Mouse (Mus musculus) cerebellum, adult 11 months (tissue): ENCODE results near the gene Tfb2m.
A peak's percentile ranks its signal among the peaks of the same experiment; 100 is the strongest.

Experiments used
- DNase-seq: peaks from one replicate; pipeline ENCODE4 v3.0.0; 2022

Tfb2m gene

DNA sequence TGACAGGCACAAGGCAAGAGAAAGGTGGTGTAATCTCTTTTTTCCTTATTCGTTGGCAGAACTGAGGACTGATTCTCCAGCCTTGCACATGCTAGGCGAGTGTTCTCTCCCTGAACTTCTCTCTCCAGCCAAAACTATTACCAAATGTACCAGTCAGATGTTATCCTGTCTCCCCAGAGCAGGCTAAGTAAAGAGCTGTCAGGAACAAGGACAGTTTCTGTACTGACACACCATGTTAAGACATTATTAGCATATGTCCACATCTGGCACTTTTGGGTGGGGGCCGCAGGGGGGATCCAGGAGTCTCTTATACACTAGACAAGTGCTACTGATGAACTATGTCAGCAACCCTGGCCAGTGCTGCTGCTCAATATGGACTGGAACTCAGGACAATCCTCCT is 10.9 kb upstream of the Tfb2m start:
- DNase-seq = no peak

DNA sequence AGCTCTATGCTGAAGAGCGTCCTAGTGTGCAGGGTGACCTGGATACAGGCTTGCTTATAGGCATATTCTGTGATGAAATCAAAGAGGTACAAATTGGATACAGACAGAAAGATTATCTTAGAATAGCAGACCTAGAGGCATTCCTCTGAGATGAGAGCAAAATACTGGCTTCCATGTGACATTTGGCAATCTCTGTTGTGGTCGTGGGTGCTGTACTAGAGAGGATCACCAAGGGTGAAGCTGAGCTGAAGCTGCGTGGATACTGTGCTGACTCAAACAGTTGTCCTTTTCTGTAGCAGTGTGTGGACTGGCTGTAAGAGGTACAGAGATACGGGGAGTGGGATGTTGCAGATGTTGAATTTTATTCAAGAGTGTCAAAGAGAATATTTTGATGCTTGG is 7.9 kb upstream of the Tfb2m start:
- no peak for DNase-seq

DNA sequence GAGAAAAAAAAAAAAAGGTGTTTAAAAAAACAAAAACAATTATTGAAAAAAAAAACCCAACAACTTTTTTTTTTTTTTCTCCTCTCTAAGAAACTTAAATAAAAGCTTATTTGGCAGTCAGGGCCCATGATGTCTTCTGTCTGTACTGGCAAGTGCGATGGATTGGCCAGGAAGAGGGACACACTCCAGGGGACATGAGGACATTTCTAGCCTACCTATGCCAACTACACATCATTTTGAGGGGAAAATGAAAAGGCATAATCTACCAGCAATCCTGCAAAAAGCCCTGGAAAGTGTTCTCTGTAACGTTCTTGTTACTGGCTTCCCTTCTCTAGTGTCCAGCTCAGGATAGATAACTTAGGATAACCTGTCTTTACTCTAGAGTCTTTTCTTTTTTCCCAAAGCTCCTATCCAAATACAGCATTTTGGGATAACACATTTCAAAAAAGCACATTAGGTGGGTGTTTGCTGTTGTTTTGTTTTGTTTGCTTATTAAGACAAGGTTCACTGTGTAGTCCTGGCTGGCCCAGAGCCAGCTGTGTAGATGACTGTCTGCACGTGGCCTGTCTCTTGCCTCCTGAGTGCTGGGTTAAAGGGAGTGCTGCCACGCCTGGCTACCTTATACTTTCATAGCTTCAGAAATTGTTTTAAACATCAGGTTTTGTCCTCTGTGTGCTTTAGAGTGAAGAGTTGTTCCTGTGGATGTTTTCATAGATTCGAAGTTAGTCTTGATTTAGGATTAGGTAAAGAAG is 7.3 kb upstream of the Tfb2m start:
- DNase-seq = no peak

DNA sequence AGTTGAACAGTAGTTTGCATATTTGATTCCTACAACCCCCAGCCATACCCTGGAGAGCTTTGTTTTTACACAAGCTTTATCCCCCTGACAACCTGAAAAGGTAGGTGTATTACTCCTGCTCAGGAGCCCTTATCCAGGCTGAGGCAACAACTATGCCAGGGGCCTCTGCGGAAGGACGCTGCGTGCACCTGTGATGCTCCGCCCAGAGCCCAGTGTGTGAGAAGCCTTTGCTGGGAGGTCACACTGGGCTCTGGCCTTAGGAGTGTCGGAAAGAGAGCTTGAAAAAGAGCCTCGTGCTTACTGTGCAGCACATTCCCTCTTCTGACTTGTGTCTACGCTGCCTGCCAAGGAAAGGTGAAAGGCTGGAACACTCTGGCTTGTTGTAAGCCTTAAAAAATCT is 6.7 kb upstream of the Tfb2m start:
- DNase-seq = no peak

DNA sequence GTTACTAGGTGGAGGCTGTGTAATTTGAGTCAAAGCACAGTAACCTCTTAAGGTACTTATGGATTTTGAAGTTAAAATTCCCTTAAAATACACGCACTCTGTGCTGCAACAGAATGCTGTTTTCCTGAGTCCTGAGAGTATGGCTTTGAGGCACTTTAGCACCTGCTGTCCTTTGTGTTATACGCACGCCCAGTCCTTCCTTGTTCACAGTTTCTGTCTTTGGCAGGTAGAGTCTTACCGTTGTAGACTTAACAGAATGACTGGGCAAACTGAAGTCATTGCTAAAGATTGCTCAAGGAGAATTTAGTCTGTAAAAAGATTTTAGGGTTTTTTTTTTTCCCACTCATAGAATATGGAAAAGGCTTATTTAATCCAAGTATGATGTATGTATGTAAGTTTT is 5.9 kb upstream of the Tfb2m start:
- DNase-seq = no peak

DNA sequence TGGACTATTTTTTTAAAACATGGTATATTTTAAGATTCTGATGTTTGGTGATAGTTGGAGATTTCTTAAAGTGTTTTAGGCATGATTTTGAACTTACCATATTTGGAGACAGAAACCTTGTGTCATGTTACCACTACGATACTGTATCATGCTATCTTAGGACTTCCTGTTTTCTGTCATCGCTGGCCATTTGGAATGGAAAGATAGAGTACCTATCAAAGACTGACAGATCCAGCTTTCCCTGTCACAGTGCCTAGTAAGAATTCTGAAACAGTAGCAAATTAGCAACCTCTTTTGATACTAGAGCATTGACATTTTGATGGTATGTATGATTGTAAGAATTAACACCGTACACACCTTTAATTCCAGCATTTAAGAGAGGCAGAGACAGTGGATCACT is 5.3 kb upstream of the Tfb2m start:
- no peak for DNase-seq

DNA sequence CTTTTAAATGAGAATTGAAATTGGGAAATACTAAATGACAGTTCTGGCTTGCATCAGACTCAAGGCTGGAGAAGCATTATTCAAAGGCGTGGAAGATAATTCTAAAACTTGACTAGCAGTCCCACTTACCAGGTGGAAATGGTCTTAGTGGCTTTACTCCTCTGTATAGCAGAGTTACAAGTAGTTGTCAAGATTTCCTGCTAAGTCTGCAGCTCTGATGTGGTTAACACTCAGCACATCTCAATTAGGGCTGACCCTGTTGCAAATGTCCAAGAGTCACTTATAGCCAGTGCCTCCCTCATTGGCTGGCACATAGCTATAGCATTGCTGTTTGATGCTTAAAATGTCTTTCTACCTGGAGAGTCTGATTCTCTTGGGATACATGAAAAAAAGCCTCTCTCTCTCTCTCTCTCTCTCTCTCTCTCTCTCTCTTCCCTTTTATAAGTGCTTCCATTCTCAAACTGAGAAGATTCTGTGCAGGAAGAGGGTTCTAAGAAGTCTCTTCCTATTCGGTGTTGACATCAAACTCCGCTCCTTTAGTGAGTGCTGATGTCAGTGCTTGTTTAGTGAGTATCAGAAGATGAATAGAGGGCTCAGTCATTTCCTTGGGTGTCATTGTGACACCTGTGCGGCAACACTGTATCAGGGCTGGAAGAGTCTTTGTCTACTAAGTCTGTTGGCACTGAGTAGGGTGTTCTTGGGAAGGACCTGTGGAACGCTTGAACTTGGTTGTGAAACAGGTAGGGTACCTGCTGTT is 3.1 kb upstream of the Tfb2m start:
- DNase-seq = no peak

DNA sequence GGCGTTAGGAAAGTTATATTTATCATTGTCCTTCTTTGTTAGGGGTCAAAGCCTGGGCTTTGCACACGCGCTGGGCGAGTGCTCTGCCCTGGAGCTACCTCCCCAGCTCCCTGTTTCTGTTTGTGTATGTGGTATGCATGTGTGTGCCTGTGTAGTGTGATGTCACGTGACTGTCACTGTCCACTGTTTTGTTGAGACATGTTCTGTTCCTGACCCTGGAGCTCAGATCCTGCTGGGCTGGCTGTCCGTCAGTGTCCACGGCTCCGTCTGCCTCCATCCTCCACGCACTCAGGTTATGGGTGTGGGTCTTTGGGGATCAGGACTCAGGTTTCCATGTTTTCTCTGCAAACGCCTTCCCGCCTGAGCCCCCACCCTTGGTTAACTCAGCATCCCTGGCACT is 2.2 kb upstream of the Tfb2m start:
- DNase-seq = no peak

DNA sequence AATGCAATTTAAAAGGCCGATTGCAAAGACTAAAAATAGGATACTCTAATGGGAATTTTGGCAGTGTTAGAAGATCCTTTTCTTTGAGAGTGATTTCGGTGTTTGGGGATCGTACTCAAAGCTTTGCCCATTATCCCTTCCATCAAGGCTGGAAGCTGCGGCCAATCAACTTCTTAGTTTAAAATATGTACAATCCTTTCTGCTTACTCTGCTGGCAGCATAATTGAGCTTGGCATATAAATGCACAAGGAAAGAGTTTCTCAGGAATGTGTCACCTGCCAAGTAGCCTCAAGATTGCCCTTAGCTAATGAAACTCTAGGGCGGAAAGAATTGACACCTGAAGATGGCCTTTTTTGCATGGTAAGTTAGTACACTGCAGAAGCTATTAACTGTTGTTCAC is 1.1 kb upstream of the Tfb2m start:
- DNase-seq = no peak

DNA sequence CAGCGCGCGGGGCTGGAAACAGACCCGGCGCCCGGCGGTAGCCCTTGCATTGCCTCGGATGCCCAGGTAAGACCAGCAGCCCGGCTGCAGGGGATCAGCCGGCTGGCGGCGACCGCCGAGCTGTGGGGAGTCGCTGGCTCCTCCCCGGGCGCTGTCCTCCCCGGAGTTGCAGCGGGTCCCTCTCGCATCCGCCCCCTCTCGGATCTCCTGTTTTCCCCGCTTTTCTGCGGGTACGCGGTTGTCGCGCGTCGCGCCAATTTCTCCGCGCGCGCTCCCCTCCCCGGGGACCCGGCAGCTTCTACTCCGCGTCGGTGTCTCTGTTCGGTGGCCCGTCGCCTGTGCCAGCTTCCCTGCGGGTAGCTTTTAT is 467 bp upstream of the Tfb2m start:
- no peak for DNase-seq

DNA sequence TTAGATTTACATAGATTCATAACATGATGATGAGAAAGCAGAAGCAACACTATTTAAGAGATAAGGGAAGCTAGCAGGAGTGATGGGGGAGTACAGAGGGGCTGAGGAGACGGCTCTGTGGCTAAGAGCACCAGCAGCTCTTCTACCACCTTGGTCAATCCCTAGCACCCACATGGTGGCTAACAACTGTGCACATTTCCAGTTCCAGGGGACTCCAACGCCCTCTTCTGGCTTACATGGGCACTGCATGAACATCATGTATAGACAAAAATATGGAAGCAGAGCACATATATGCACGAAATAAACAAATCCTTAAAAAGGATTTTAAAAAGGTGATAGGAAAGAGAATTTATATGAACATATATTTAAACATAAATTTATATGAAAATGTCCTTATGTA is 4.6 kb downstream of the Tfb2m start:
- DNase-seq = no peak

DNA sequence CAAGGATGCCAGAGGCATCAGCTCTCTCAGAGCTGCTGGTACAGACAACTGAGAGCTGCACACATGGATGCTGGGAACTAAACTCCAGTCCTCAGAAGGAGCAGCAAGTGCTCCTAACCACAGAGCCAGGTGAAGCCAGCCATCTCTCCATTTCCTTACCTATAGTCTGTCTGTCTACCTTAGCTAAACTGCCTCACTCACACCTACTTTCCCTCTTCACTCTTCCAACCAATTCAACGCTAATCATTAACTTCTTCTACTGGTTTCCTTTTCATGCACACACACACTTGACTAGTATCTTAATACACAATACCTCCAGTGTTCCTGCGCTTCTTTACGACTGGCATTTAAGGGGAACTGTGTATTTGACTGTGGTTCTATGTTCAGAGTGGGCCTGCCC is 6.2 kb downstream of the Tfb2m start:
- no peak for DNase-seq

DNA sequence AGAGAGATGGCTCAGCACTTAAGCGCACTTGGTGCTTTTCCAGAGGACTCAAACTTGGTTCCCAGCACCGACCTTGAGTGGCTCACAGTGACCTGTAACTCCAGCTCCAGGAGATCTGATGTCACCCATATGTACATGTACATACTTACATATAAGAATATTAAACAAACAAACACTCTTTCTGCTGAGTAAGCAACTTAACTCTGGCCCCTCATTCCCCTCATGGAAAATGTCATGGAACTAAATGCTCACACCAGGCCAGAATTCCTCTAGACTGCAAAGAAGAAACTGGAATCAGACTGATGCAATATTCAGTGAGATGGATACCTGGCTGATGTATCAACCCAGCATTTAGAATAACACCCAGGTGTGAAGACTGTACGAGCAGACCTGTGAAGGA is 7.0 kb downstream of the Tfb2m start:
- DNase-seq = no peak

DNA sequence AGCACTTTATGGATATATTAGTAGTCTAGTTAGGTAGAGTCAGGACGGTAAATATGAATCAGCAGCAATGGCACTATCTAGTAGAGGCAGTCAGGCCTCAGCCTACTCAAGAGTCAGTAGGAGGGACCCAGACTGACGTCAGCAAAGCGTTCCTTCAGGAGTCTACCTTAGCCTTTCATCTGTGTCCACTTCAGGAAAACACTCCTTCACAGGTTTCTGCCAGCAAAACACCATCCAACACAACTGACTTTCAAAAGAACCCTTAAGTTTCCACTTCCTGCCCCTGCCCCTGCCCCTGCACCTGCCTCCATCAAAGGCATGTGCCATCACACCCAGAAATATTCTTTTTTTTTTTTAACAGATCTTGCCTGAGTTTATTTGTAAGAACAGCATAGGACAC is 26.2 kb downstream of the Tfb2m start:
- no peak for DNase-seq

DNA sequence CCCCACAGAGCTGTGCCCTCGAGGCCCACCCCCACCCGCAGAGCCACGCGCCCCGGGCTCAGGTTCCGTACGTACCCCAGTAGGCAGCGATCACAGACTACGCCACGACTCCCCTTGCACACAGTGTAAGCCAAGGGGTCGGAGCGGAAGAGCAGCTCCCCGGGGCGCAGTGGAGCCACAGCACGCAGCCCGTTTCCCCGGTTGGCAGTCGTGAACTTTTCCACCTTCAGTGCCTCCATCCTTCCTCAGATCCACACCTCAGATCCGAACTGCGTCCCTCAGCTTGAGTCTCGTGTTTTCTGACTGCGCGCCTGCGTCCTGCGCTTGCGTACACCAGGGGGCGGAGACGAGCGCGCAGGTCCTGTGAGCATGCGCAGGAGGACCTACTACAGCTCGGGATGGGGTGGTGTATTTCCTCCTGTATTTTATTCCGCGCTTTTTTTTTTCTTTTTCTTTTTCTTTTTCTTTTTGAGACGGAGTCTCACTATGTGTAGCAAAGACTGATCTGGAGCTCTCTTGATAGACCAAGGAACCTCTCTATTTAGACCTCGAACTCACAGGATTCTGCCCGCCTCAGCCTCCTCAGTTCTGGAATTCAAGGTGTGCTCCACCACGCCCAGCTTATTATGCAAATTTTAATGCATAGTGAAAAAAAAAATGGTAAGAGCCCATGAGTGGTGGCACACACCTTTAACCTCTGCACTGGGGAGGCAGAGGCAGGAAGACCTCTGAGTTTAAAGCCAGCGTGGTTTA is 28.2 kb downstream of the Tfb2m start, which contains the start of gene Smyd3:
Gene Smyd3, minus strand, starts transcription at position 329 of the 753 bp plus-strand sequence.
- DNase-seq = peak; percentile 81

DNA sequence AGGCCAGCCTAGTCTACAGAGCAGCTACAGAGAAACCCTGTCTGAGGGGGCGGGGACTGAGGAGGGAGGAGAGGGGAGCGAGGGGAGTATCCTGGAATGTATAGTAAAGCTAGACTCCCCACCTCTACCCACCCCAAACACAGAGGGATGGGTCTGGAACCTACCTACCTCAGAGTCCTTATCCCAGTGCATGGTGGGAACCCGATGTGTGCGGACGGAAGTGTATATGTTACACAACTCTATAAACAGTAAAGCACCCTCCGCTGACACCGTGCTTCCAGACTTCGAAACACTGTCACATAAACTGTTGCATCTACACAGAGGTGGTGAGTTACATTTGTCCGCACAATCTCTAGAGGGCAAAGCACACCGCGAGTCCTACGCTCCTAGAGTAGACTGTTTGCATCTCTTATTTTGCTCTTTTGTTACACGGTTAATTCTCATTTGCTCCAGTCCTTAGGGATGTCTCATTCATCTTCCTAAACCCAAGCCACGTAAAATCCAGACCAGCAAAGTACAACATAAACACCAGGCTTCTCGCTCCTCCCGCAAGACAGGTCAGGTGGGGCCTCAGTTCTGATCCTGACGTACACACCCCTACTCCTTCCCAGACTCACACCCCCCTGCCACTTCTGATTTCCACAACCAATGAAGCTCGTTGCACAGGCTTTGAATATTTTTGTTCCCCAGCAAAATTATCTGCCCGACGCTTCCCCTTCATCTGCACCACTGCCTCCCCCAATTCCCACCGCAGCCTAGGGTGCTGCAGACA is 28.9 kb downstream of the Tfb2m start:
- DNase-seq = peak; percentile 12

DNA sequence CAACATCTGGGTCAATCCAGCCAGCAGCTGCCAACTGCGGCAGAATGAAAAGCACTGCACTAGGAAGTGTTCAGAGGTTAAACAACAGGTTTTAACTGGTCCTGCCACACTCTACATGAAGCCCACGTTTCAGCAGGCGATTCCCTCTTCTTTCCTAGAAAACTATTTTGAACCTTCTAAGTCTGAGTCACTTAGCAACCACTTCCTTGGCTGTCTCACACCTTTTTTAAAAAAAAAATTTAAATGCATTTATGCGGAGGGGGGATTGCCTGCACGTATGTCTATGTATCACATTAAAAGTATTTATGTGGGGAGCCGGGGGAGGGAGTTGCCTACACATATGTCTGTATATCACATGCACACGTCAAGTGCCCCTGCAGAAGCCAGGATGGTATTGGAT is 34.2 kb downstream of the Tfb2m start:
- no peak for DNase-seq

DNA sequence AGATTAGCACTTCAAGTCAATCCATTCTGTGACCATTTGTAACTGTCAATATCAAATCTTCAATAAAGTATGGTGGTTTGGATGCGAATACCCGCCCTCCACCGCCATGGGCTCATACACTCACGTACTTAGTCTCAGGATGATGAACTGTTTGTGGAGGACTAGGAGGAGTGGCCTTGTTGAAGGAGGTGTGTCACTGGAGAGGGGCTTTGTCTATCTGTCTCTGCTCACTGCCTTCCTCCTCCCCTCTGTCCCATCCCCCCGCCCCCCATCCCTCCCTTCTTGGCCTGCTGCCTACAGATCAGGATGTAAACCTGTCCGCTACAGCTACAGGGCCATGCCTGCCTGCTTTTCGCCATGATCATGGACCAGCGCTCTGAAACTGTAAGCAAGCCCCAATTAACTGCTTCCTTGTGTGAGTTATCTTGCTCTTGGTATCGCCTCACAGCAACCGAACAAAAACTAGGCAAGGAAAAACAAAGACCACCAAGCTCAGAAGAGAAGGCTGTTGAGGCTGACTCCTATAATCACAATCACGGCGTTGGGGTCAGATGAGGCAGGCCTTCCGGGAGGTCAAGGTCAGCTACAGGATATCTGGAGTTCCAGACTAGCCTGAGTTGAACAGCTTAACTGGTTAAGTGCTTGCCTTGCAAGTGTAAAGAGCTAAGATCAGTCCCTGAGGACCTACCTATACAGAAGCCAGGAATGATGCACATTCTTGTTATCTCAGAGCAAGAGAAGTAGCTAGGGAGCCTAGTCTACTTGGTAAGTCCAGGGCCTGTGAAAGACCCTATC is 35.3 kb downstream of the Tfb2m start:
- no peak for DNase-seq

DNA sequence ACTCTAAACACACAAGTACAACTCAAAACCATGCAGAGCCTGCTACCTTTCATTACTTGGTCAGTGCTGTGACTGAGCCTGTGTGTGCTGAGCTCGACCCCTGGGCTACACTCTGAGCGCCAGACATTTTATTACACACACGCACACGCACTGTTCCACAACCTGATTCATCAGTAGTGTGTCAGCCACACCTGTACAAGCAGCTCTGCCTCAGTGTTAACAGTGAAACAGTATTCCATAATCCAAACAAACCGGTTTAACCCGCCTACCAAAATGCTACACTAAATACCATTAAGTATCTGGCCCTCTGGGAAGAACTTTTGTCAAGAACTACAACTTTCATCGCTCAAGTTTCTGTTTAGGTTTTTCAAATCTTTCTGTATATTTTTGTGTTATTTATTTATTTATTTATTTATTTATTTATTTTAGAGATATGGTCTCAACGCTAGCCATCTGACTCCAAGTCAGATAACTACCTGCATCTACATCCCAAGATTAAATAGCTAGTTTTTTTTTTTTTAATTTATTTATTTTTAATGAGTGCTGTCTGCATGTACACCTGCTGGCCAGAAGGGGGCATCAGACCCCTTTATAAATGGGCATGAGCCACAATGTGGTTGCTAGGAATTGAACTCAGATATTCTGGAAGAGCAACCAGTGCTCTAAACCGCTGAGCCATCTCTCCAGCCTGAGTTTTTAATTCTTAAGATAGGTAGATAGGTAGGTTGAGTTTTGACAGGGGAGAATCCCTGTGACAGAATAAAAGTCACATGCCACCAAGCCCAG is 39.3 kb downstream of the Tfb2m start:
- peak; percentile 31 for DNase-seq

DNA sequence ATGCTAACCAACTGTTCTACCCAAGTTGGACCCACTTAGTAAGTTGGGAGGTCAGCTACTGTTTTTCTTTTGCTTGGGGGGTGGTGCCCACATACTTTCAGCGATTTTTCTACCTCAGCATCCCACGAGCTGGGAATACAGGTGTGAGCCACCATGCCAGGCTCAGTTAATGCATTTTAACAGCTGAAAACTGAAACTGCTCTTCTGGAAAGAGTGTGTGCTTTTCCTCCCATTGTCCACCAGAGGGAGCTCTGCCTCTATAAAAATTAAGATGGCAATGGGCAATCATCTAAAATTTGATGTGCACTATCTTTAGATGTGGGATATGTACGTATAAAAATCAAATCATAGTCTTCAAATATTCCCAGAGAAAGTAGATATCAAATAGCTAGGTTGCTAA is 43.5 kb downstream of the Tfb2m start:
- no peak for DNase-seq

DNA sequence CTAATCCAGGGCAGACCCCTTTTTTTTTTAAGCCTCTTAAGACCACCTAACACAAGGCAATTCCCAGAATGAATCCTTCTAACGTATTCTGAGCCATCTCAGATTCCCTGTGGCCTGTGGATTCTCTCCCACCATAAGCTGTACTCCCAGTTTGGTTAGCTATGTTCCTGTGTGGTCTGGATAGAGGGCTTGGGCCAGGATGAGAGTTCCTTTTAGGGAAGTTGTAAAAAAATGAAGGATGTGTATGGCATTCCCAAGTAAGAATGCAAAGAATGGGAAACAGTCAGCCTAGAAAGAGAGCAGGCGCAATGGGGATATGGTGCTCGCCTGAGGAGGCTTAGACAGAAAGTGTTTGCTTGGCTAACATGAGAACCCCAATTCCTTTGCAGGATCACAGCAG is 46.8 kb downstream of the Tfb2m start:
- no peak for DNase-seq

DNA sequence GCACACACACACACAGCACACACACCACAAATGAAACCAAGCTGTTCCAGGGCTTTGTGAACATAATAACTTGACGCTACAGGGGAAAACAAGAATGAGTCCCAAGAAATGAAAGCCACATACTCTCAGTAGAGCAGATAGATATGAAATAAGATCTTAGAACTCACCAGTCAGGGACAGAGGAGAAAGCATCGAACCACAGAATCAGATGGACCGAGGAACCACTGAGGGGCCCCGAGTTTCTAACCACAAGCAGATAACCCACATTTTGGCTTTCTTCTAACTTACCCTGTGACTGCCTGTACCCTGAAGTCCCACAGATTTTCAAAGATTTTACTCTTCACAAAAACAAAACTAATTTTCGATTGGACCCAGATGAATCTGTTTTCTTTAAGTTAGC is 53.2 kb downstream of the Tfb2m start:
- no peak for DNase-seq
